Comparison of ENCODE assay signal across 8 mouse cellular contexts in genomic region chr17:14204061-14204460, GRCm38 (mm10). TPM values are rescaled to one million over a fixed set of nuclear protein-coding genes. Genes with fewer than 3 reads are reported as not detected.
DNase-seq lines count a peak whose midpoint lies in the region; ATAC-seq and TF ChIP-seq lines count a peak whose summit lies in the region.

Gene Dact2, minus strand, starts transcription at chr17:14204304.

- DNase-seq in testis, postnatal 14 days (ENCODE audit: low spot score) = no peak
- peak; percentile 65 to 67 for DNase-seq in frontal cortex, postnatal 14 days (ENCODE audit: low spot score in 2 of 2)
- no peak for DNase-seq in large intestine, adult 2 months (ENCODE audit: low read depth, low spot score)
- DNase-seq in liver, postnatal 0 days = peak; percentile 32
- DNase-seq in right cerebral cortex, postnatal 25 days = peak; percentile 70
- no peak for DNase-seq in T-cell, adult 2 months (ENCODE audit: low spot score)
- no peak for DNase-seq in gastrocnemius, postnatal 4 days (ENCODE audit: low spot score in 2 of 2)

- no peak for TF ChIP-seq POLR2A in testis, adult 2 months (IDR thresholded peaks at IDR 0.05; ENCODE audit: control insufficient read depth, low read depth, low read length)

- peak within 1 kb of the TSS; percentile 65 for H3K27ac ChIP-seq in testis, adult 2 months (ENCODE audit: control insufficient read depth, insufficient read depth, low read depth, low read length)
- H3K27ac ChIP-seq in liver, postnatal 0 days (ENCODE audit: low read depth) = peak within 1 kb of the TSS; percentile 90

- no peaks in the 10 kb centered on the region for H3K9me3 ChIP-seq in liver, postnatal 0 days (ENCODE audit: low read length)

- TF ChIP-seq EP300 in liver, postnatal 0 days (IDR thresholded peaks at IDR 0.05; ENCODE audit: low read depth) = no peak

- no peaks in the 10 kb centered on the region for H3K36me3 ChIP-seq in testis, adult 2 months (ENCODE audit: control insufficient read depth, insufficient read depth, low read length)
- no peaks in the 10 kb centered on the region for H3K36me3 ChIP-seq in liver, postnatal 0 days (replicated peaks; ENCODE audit: insufficient read depth, low read length)

- 0 out of 2 replicates have a peak, but pooled peaks have one; percentile 17 for TF ChIP-seq CTCF in testis, adult 2 months (IDR thresholded peaks at IDR 0.05; ENCODE audit: control insufficient read depth, insufficient read depth, insufficient replicate concordance, low read depth, low read length)
- TF ChIP-seq CTCF in liver, postnatal 0 days (IDR thresholded peaks at IDR 0.05; ENCODE audit: low read depth) = peak; percentile 30; the same call in 1 of the 2 replicates

- 24% methylated on average over 13 of the region's 13 CpGs for WGBS in large intestine, adult 2 months
- WGBS in liver, postnatal 0 days (ENCODE audit: insufficient replicate concordance) = 36% methylated on average over 13 of the region's 13 CpGs

- no peak; the same call in 1 of the 2 replicates for ATAC-seq in liver, postnatal 0 days

- H3K4me2 ChIP-seq in liver, postnatal 0 days (ENCODE audit: low read depth, low read length) = peak within 1 kb of the TSS; percentile 63

- H3K4me3 ChIP-seq in testis, adult 2 months (ENCODE audit: control insufficient read depth, low read depth, low read length) = peak within 1 kb of the TSS; percentile 89
- peak within 1 kb of the TSS; percentile 62 for H3K4me3 ChIP-seq in liver, postnatal 0 days (ENCODE audit: low read depth, low read length)

- H3K9ac ChIP-seq in liver, postnatal 0 days (replicated peaks) = peak within 1 kb of the TSS; percentile 79

- peaks cover 28% of the 10 kb centered on the region for H3K4me1 ChIP-seq in testis, adult 2 months (ENCODE audit: control insufficient read depth, insufficient read depth, low read length)
- H3K4me1 ChIP-seq in liver, postnatal 0 days (ENCODE audit: insufficient read depth) = peaks cover 3% of the 10 kb centered on the region; the same call in 1 of the 2 replicates

- no peaks in the 10 kb centered on the region for H3K27me3 ChIP-seq in testis, adult 2 months (ENCODE audit: control insufficient read depth, insufficient read depth, low read length)
- peaks cover 30% of the 10 kb centered on the region for H3K27me3 ChIP-seq in liver, postnatal 0 days (ENCODE audit: insufficient read depth, low read length)

RNA-seq across cellular contexts. Expression of gene Dact2, which starts in this region (rescaled TPM):
- 7.6 and 8.3 TPM in 2 replicates for polyA plus RNA-seq in testis, adult 2 months (2012; rRNA removed)
- 14.6 and 14.7 TPM in 2 replicates for polyA plus RNA-seq in large intestine, adult 2 months (2012; rRNA removed)
- 2.4 and 3.4 TPM in 2 replicates for polyA plus RNA-seq in liver, postnatal 0 days (2015; fragmentation: Nextera tagmentation; extraction: Ambion mirVana)
- 1 to 10 TPM; 4.7 to 5.1 TPM for total RNA-seq in gastrocnemius, postnatal 4 days (2021)

Comparison
In these comparisons a context has a peak if more than half of its experiments do, and no peak if none do; other contexts are left out.
1. DNase-seq: peak in frontal cortex, postnatal 14 days (2 of 2), liver, postnatal 0 days (single experiment) and right cerebral cortex, postnatal 25 days (single experiment); none in testis, postnatal 14 days (single experiment), large intestine, adult 2 months (single experiment), T-cell, adult 2 months (single experiment) and gastrocnemius, postnatal 4 days (0 of 2).